Mouse (Mus musculus) heart, embryonic 13.5 days (tissue): ENCODE measurements around the gene Spaar. TPM values are rescaled to one million over a fixed set of nuclear protein-coding genes. Genes with fewer than 3 reads are reported as not detected.
A peak's percentile ranks its signal among the peaks of the same experiment; 100 is the strongest.

ENCODE experiments used
- ATAC-seq: fragments of 200-750 bp; cut with Nextera tagmentation; 2 replicates; pipeline ENCODE4 v1.8.0; 2017; ENCODE audit warnings: moderate TSS enrichment; ENCODE audit not compliant: insufficient number of reproducible peaks, low FRiP score, low TSS enrichment; ENCODE audit errors: extremely low read depth
- H3K27ac ChIP-seq: fragments of 300-500 bp; sonication (generic); replicated peaks from 2 replicates; pipeline ENCODE4 v1.5.1; 2015; ENCODE audit warnings: moderate library complexity, mild to moderate bottlenecking, inconsistent platforms
- H3K27me3 ChIP-seq: fragments of 300-500 bp; sonication (generic); replicated peaks from 2 replicates; pipeline ENCODE4 v1.6.1; 2015; ENCODE audit warnings: mild to moderate bottlenecking, inconsistent platforms
- H3K36me3 ChIP-seq: fragments of 300-500 bp; sonication (generic); 2 replicates; pipeline ENCODE4 v1.6.1; 2015; ENCODE audit warnings: mild to moderate bottlenecking, inconsistent platforms
- H3K4me1 ChIP-seq: fragments of 300-500 bp; sonication (generic); 2 replicates; pipeline ENCODE4 v1.6.1; 2015; ENCODE audit warnings: inconsistent platforms
- H3K4me2 ChIP-seq: fragments of 300-500 bp; sonication (generic); 2 replicates; pipeline ENCODE4 v1.6.1; 2015; ENCODE audit warnings: inconsistent platforms, mild to moderate bottlenecking, moderate library complexity
- H3K4me3 ChIP-seq: fragments of 300-500 bp; sonication (generic); 2 replicates; pipeline ENCODE4 v1.5.1; 2015; ENCODE audit warnings: moderate library complexity, mild to moderate bottlenecking, inconsistent platforms
- H3K9ac ChIP-seq: fragments of 300-500 bp; sonication (generic); 2 replicates; pipeline ENCODE4 v1.6.1; 2015; ENCODE audit warnings: inconsistent platforms, mild to moderate bottlenecking, moderate library complexity
- H3K9me3 ChIP-seq: fragments of 300-500 bp; sonication (generic); 2 replicates; pipeline ENCODE4 v1.6.1; 2016; ENCODE audit warnings: inconsistent platforms
- WGBS: fragments of 180-500 bp; shearing (Covaris S2); methylation state at CpG from one replicate; pipeline ENCODE4 v1.1.7; 2015; ENCODE audit warnings: mixed read lengths; 5-methylcytosine and 5-hydroxymethylcytosine counted together
- polyA plus RNA-seq: library from polyadenylated mRNA; unstranded; fragments of >200 nt; fragmentation: Nextera tagmentation; extraction: Ambion mirVana; gene quantifications from 2 replicates; pipeline ENCODE4 v1.2.1, GENCODE M21; 2015

Spaar gene
- polyA plus RNA-seq, 1 experiment from 2014 or later, result 0.21 TPM

- H3K4me3 ChIP-seq, result no peak overlapping the region
- 24% methylated on average over 3 of the region's 3 CpGs for WGBS
- peak overlapping the region; percentile 85 for H3K27ac ChIP-seq
- H3K36me3 ChIP-seq, result no peaks in the 10 kb centered on the region
- ATAC-seq, result no peak
- no peaks in the 10 kb centered on the region for H3K9me3 ChIP-seq
- peaks cover 79% of the 10 kb centered on the region for H3K4me1 ChIP-seq
- peak overlapping the region; percentile 23 for H3K4me2 ChIP-seq
- no peaks in the 10 kb centered on the region for H3K27me3 ChIP-seq
- peak overlapping the region; percentile 41; the same call in 1 of the 2 replicates for H3K9ac ChIP-seq
These were observed 708 bp upstream of the Spaar start for GRCm38 (mm10) chr4:43729126-43729525.

GRCm38 (mm10) chr4:43730750-43731297, 990 bp downstream of the Spaar start:
- Histone ChIP-seq H3K4me3 (no peak overlapping the region), H3K9ac (no peak overlapping the region), H3K27ac (peak overlapping the region; percentile 85), H3K4me2 (peak overlapping the region; percentile 20; the same call in 1 of the 2 replicates), H3K36me3 (no peaks in the 10 kb centered on the region), H3K9me3 (no peaks in the 10 kb centered on the region), H3K4me1 (peaks cover 79% of the 10 kb centered on the region), H3K27me3 (no peaks in the 10 kb centered on the region)
- 51% methylated on average over 21 of the region's 21 CpGs for WGBS
- no peak for ATAC-seq

GRCm38 (mm10) chr4:43732171-43732570, 2.3 kb downstream of the Spaar start:
- H3K4me1 ChIP-seq, result peaks cover 66% of the 10 kb centered on the region
- H3K4me2 ChIP-seq, result no peak overlapping the region
- no peaks in the 10 kb centered on the region for H3K27me3 ChIP-seq
- H3K4me3 ChIP-seq, result no peak overlapping the region
- WGBS, result 27% methylated on average over 1 of the region's 1 CpGs
- no peaks in the 10 kb centered on the region for H3K9me3 ChIP-seq
- peak overlapping the region; percentile 56 for H3K9ac ChIP-seq
- no peak overlapping the region for H3K27ac ChIP-seq
- no peaks in the 10 kb centered on the region for H3K36me3 ChIP-seq
- ATAC-seq, result no peak

- no peak overlapping the region for H3K9ac ChIP-seq
- H3K4me1 ChIP-seq, result peaks cover 55% of the 10 kb centered on the region
- no peaks in the 10 kb centered on the region for H3K27me3 ChIP-seq
- 60% methylated on average over 5 of the region's 5 CpGs for WGBS
- H3K4me2 ChIP-seq, result no peak overlapping the region
- no peaks in the 10 kb centered on the region for H3K36me3 ChIP-seq
- H3K27ac ChIP-seq, result no peak overlapping the region
- H3K9me3 ChIP-seq, result no peaks in the 10 kb centered on the region
- H3K4me3 ChIP-seq, result no peak overlapping the region
- no peak for ATAC-seq
These were observed 3.4 kb downstream of the Spaar start for GRCm38 (mm10) chr4:43733186-43733585.

GRCm38 (mm10) chr4:43737144-43737543, 7.3 kb downstream of the Spaar start:
- 64% methylated on average over 6 of the region's 6 CpGs for WGBS
- H3K27me3 ChIP-seq, result no peaks in the 10 kb centered on the region
- peaks cover 16% of the 10 kb centered on the region for H3K4me1 ChIP-seq
- no peak overlapping the region for H3K4me2 ChIP-seq
- no peak overlapping the region for H3K4me3 ChIP-seq
- ATAC-seq, result no peak
- no peak overlapping the region for H3K9ac ChIP-seq
- no peaks in the 10 kb centered on the region for H3K36me3 ChIP-seq
- H3K9me3 ChIP-seq, result no peaks in the 10 kb centered on the region
- H3K27ac ChIP-seq, result no peak overlapping the region

- no peak overlapping the region for H3K4me3 ChIP-seq
- ATAC-seq, result no peak
- H3K36me3 ChIP-seq, result no peaks in the 10 kb centered on the region
These were observed 9.3 kb downstream of the Spaar start for GRCm38 (mm10) chr4:43738989-43739674.

GRCm38 (mm10) chr4:43741526-43741925, 11.7 kb downstream of the Spaar start:
- Histone ChIP-seq H3K36me3 (no peaks in the 10 kb centered on the region), H3K4me2 (no peak overlapping the region), H3K4me1 (no peaks in the 10 kb centered on the region), H3K27me3 (no peaks in the 10 kb centered on the region), H3K9me3 (no peaks in the 10 kb centered on the region), H3K4me3 (no peak overlapping the region), H3K27ac (no peak overlapping the region), H3K9ac (no peak overlapping the region)
- no peak for ATAC-seq
- WGBS, result 64% methylated on average over 5 of the region's 5 CpGs

More at GRCm38 (mm10) chr4:43738989-43739674, 9.3 kb downstream of the Spaar start:
- WGBS, result 52% methylated on average over 8 of the region's 8 CpGs
- Histone ChIP-seq H3K9me3 (no peaks in the 10 kb centered on the region), H3K27me3 (no peaks in the 10 kb centered on the region), H3K9ac (no peak overlapping the region), H3K27ac (no peak overlapping the region), H3K4me1 (no peaks in the 10 kb centered on the region), H3K4me2 (no peak overlapping the region)

- Histone ChIP-seq H3K9me3 (no peaks in the 10 kb centered on the region), H3K9ac (no peak overlapping the region), H3K27ac (no peak overlapping the region), H3K4me1 (peaks cover 7% of the 10 kb centered on the region), H3K4me3 (no peak overlapping the region), H3K36me3 (no peaks in the 10 kb centered on the region), H3K4me2 (no peak overlapping the region), H3K27me3 (no peaks in the 10 kb centered on the region)
- whole genome bisulfite sequencing, result 41% methylated on average over 4 of the region's 4 CpGs
- no peak for ATAC-seq
These were observed 12.8 kb downstream of the Spaar start for GRCm38 (mm10) chr4:43742637-43743036.

GRCm38 (mm10) chr4:43743099-43743498, 13.3 kb downstream of the Spaar start:
- no peak overlapping the region for H3K4me3 ChIP-seq
- no peaks in the 10 kb centered on the region for H3K27me3 ChIP-seq
- H3K36me3 ChIP-seq, result no peaks in the 10 kb centered on the region
- 3% methylated on average over 1 of the region's 1 CpGs for WGBS
- ATAC-seq, result no peak
- H3K9me3 ChIP-seq, result no peaks in the 10 kb centered on the region
- H3K9ac ChIP-seq, result 0 out of 2 replicates have a peak overlapping the region, but pooled peaks have one; percentile 16
- H3K27ac ChIP-seq, result no peak overlapping the region
- H3K4me2 ChIP-seq, result no peak overlapping the region
- H3K4me1 ChIP-seq, result peaks cover 7% of the 10 kb centered on the region

- Histone ChIP-seq H3K9ac (no peak overlapping the region), H3K9me3 (no peaks in the 10 kb centered on the region), H3K4me1 (peaks cover 7% of the 10 kb centered on the region), H3K36me3 (no peaks in the 10 kb centered on the region), H3K27ac (no peak overlapping the region), H3K27me3 (no peaks in the 10 kb centered on the region), H3K4me2 (no peak overlapping the region), H3K4me3 (no peak overlapping the region)
- 12% methylated on average over 6 of the region's 6 CpGs for WGBS
- ATAC-seq, result no peak
These were observed 15.4 kb downstream of the Spaar start for GRCm38 (mm10) chr4:43745187-43745586.

- H3K9me3 ChIP-seq, result no peaks in the 10 kb centered on the region
- no peaks in the 10 kb centered on the region for H3K27me3 ChIP-seq
- H3K4me3 ChIP-seq, result no peak overlapping the region
- peak overlapping the region; percentile 10; the same call in 1 of the 2 replicates for H3K4me2 ChIP-seq
- ATAC-seq, result no peak
- 0 out of 2 replicates have a peak overlapping the region, but pooled peaks have one; percentile 24 for H3K9ac ChIP-seq
- 26% methylated on average over 6 of the region's 6 CpGs for WGBS
- peaks cover 22% of the 10 kb centered on the region for H3K4me1 ChIP-seq
- H3K36me3 ChIP-seq, result no peaks in the 10 kb centered on the region
- peak overlapping the region; percentile 56 for H3K27ac ChIP-seq
These were observed 27.4 kb downstream of the Spaar start for GRCm38 (mm10) chr4:43757213-43757612.
